Mouse (Mus musculus): ENCODE measurements around the gene Fbxl14.

Gene Fbxl14

GRCm38 (mm10) chr6:119479343-119479875 lies at the start of gene Fbxl14:
Gene Fbxl14 (plus strand): TSS chr6:119479668.
- in situ Hi-C loops (cut with MboI; ENCODE audit: low pct_unique_long_range_greater_than_20kb in 1 of 2, low sequenced_read_pairs in 2 of 2, unreplicated experiment in 1 of 2) = no loop called here

- in situ Hi-C loops (cut with MboI; ENCODE audit: low pct_unique_long_range_greater_than_20kb in 1 of 2, low sequenced_read_pairs in 2 of 2, unreplicated experiment in 1 of 2) = loop anchor here in 1 of 2 experiments (25.0 kb wide), 1 partner anchor 818 kb away; no protein-coding TSS in a partner anchor
These were observed 49.0 kb upstream of the Fbxl14 start for GRCm38 (mm10) chr6:119430508-119430907.

GRCm38 (mm10) chr6:119431751-119432324 lies 47.6 kb upstream of the Fbxl14 start:
- in situ Hi-C loops (cut with MboI; ENCODE audit: low pct_unique_long_range_greater_than_20kb in 1 of 2, low sequenced_read_pairs in 2 of 2, unreplicated experiment in 1 of 2) = loop anchor here in 1 of 2 experiments (25.0 kb wide), 1 partner anchor 820 kb away; no protein-coding TSS in a partner anchor

GRCm38 (mm10) chr6:119434394-119434793 lies 45.1 kb upstream of the Fbxl14 start:
- in situ Hi-C loops (cut with MboI; ENCODE audit: low pct_unique_long_range_greater_than_20kb in 1 of 2, low sequenced_read_pairs in 2 of 2, unreplicated experiment in 1 of 2) = loop anchor here in 1 of 2 experiments (25.0 kb wide), 1 partner anchor 822 kb away; no protein-coding TSS in a partner anchor

GRCm38 (mm10) chr6:119437894-119438761 lies 41.3 kb upstream of the Fbxl14 start:
- in situ Hi-C loops (cut with MboI; ENCODE audit: low pct_unique_long_range_greater_than_20kb in 1 of 2, low sequenced_read_pairs in 2 of 2, unreplicated experiment in 1 of 2) = loop anchor here in 1 of 2 experiments (25.0 kb wide), 1 partner anchor 826 kb away; no protein-coding TSS in a partner anchor

- in situ Hi-C loops (cut with MboI; ENCODE audit: low pct_unique_long_range_greater_than_20kb in 1 of 2, low sequenced_read_pairs in 2 of 2, unreplicated experiment in 1 of 2) = loop anchor here (10.0 to 25.0 kb wide), 3 partner anchors 208 to 830 kb away; partner anchors contain the start of gene Cacna2d4 (in 1 of the 2)
These were observed 36.7 kb upstream of the Fbxl14 start for GRCm38 (mm10) chr6:119442729-119443128.

- in situ Hi-C loops (cut with MboI; ENCODE audit: low pct_unique_long_range_greater_than_20kb in 1 of 2, low sequenced_read_pairs in 2 of 2, unreplicated experiment in 1 of 2) = loop anchor here (10.0 to 25.0 kb wide), 3 partner anchors 209 to 832 kb away; partner anchors contain the start of gene Cacna2d4 (in 1 of the 2)
These were observed 35.5 kb upstream of the Fbxl14 start for GRCm38 (mm10) chr6:119443742-119444645.

- in situ Hi-C loops (cut with MboI; ENCODE audit: low pct_unique_long_range_greater_than_20kb in 1 of 2, low sequenced_read_pairs in 2 of 2, unreplicated experiment in 1 of 2) = loop anchor here (10.0 to 25.0 kb wide), 3 partner anchors 211 to 834 kb away; partner anchors contain the start of gene Cacna2d4 (in 1 of the 2)
These were observed 33.5 kb upstream of the Fbxl14 start for GRCm38 (mm10) chr6:119445671-119446607.

- in situ Hi-C loops (cut with MboI; ENCODE audit: low pct_unique_long_range_greater_than_20kb in 1 of 2, low sequenced_read_pairs in 2 of 2, unreplicated experiment in 1 of 2) = loop anchor here (10.0 to 25.0 kb wide), 3 partner anchors 214 to 836 kb away; partner anchors contain the start of gene Cacna2d4 (in 1 of the 2)
These were observed 31.0 kb upstream of the Fbxl14 start for GRCm38 (mm10) chr6:119448321-119449059.

GRCm38 (mm10) chr6:119449060-119449499 lies 30.4 kb upstream of the Fbxl14 start:
- in situ Hi-C loops (cut with MboI; ENCODE audit: low pct_unique_long_range_greater_than_20kb in 1 of 2, low sequenced_read_pairs in 2 of 2, unreplicated experiment in 1 of 2) = loop anchor here (10.0 to 25.0 kb wide), 3 partner anchors 214 to 837 kb away; partner anchors contain the start of gene Cacna2d4 (in 1 of the 2)

- in situ Hi-C loops (cut with MboI; ENCODE audit: low pct_unique_long_range_greater_than_20kb in 1 of 2, low sequenced_read_pairs in 2 of 2, unreplicated experiment in 1 of 2) = no loop called here
These were observed 28.2 kb upstream of the Fbxl14 start for GRCm38 (mm10) chr6:119450965-119451943.

- in situ Hi-C loops (cut with MboI; ENCODE audit: low pct_unique_long_range_greater_than_20kb in 1 of 2, low sequenced_read_pairs in 2 of 2, unreplicated experiment in 1 of 2) = no loop called here
These were observed 27.4 kb upstream of the Fbxl14 start for GRCm38 (mm10) chr6:119451981-119452499.

- in situ Hi-C loops (cut with MboI; ENCODE audit: low pct_unique_long_range_greater_than_20kb in 1 of 2, low sequenced_read_pairs in 2 of 2, unreplicated experiment in 1 of 2) = no loop called here
These were observed 21.3 kb upstream of the Fbxl14 start for GRCm38 (mm10) chr6:119458166-119458565.

- in situ Hi-C loops (cut with MboI; ENCODE audit: low pct_unique_long_range_greater_than_20kb in 1 of 2, low sequenced_read_pairs in 2 of 2, unreplicated experiment in 1 of 2) = no loop called here
These were observed 20.4 kb upstream of the Fbxl14 start for GRCm38 (mm10) chr6:119459041-119459440.

GRCm38 (mm10) chr6:119460391-119460790 lies 19.1 kb upstream of the Fbxl14 start:
- in situ Hi-C loops (cut with MboI; ENCODE audit: low pct_unique_long_range_greater_than_20kb in 1 of 2, low sequenced_read_pairs in 2 of 2, unreplicated experiment in 1 of 2) = no loop called here
